ENCODE assay signal across 14 mouse cellular contexts in the genomic region with DNA sequence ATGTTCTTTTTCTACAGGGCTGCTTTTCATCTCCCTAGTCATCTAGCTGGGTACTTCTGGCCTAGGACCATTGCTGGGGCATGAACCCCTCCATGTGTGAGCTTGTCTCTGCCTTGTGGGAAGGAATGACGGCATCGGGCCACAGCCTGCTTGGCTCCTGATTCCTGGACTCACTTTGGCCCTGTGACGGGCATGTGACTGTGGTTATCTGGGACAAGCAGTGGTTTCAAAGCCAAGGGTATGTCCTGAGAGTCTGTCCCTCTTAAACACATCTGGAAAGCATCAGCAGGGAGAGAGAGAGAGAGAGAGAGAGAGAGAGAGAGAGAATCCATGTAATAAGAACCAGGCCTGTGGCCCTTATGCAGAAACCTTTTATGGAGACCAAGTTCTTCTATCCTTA.
DNase-seq lines count a peak whose midpoint lies in the region; ATAC-seq and TF ChIP-seq lines count a peak whose summit lies in the region.
"Had no signal": no experiment of that assay in that cellular context is flagged by ENCODE, and none has a peak within 500 bp of the region (broad histone marks: within the 10 kb centered on the region; RNA-seq: fewer than 3 reads in every experiment).

No protein-coding gene starts in this region.

- H3K9me3 ChIP-seq in hindbrain, embryonic 10.5 days: no peaks in the 10 kb centered on the region
- no peaks in the 10 kb centered on the region for H3K9me3 ChIP-seq in hindbrain, postnatal 0 days (ENCODE audit: low read length)
- H3K9me3 ChIP-seq: midbrain, embryonic 13.5 days; neural tube, embryonic 15.5 days had no signal

- H3K9ac ChIP-seq in hindbrain, postnatal 0 days (replicated peaks; ENCODE audit: low read length): no peak overlapping the region
- H3K9ac ChIP-seq: midbrain, embryonic 13.5 days; neural tube, embryonic 15.5 days had no signal

- no peak for DNase-seq in hindbrain, embryonic 10.5 days (ENCODE audit: low spot score)
- DNase-seq in hindbrain, postnatal 0 days (ENCODE audit: low spot score): no peak
- DNase-seq in gastrocnemius, adult 8-10 months (ENCODE audit: low spot score in 2 of 2): peak; percentile 31 to 61
- DNase-seq in heart, postnatal 10 days: peak; percentile 79 to 84
- DNase-seq in frontal cortex, postnatal 14 days (ENCODE audit: low spot score in 2 of 2): no peak
- DNase-seq in thymus, adult 18-20 months: no peak
- DNase-seq in natural killer cell, adult 2 months (ENCODE audit: low spot score in 2 of 2): no peak
- no peak for DNase-seq in urinary bladder, postnatal 14 days (ENCODE audit: low spot score)
- DNase-seq: liver; right cerebral cortex, postnatal 25 days had no signal

- H3K4me1 ChIP-seq in hindbrain, embryonic 10.5 days (replicated peaks): peaks cover 50% of the 10 kb centered on the region
- H3K4me1 ChIP-seq in hindbrain, postnatal 0 days (ENCODE audit: insufficient read depth, low read length): 0 out of 2 replicates have a peak, but pooled peaks cover 4% of the 10 kb centered on the region

- WGBS in hindbrain, embryonic 10.5 days: 70% methylated on average over 3 of the region's 3 CpGs
- 94% methylated on average over 3 of the region's 3 CpGs for WGBS in hindbrain, postnatal 0 days

- peak overlapping the region; percentile 30; the same call in 1 of the 2 replicates for H3K27ac ChIP-seq in hindbrain, embryonic 10.5 days
- H3K27ac ChIP-seq in hindbrain, postnatal 0 days: no peak overlapping the region
- H3K27ac ChIP-seq: midbrain, embryonic 13.5 days; neural tube, embryonic 15.5 days had no signal

- H3K4me2 ChIP-seq in hindbrain, postnatal 0 days (ENCODE audit: low read depth, low read length): no peak overlapping the region
- H3K4me2 ChIP-seq: midbrain, embryonic 13.5 days; neural tube, embryonic 15.5 days had no signal

- H3K27me3 ChIP-seq in hindbrain, embryonic 10.5 days (ENCODE audit: insufficient read depth, poor library complexity, severe bottlenecking): peaks cover 51% of the 10 kb centered on the region
- peaks cover 4% of the 10 kb centered on the region; the same call in 1 of the 2 replicates for H3K27me3 ChIP-seq in hindbrain, postnatal 0 days (ENCODE audit: insufficient read depth, low read length)

- intact Hi-C loops in heart, postnatal 10 days (cut with DNase I): no loop called here

- ATAC-seq in hindbrain, postnatal 0 days: no peak
- ATAC-seq: inflammation-experienced regulatory T-cells, adult 6 months; lung, postnatal 0 days; midbrain, embryonic 13.5 days had no signal

- H3K4me3 ChIP-seq in hindbrain, embryonic 10.5 days: no peak overlapping the region
- no peak overlapping the region for H3K4me3 ChIP-seq in hindbrain, postnatal 0 days (ENCODE audit: low read length)
- H3K4me3 ChIP-seq: midbrain, embryonic 13.5 days; neural tube, embryonic 15.5 days had no signal

- H3K36me3 ChIP-seq in hindbrain, embryonic 10.5 days: no peaks in the 10 kb centered on the region
- H3K36me3 ChIP-seq in hindbrain, postnatal 0 days (ENCODE audit: insufficient read depth, low read length): no peaks in the 10 kb centered on the region
- H3K36me3 ChIP-seq: midbrain, embryonic 13.5 days; neural tube, embryonic 15.5 days had no signal

- TF ChIP-seq CTCF in hindbrain, postnatal 0 days (IDR thresholded peaks at IDR 0.05; ENCODE audit: low read depth): no peak

Comparison
In these comparisons a context has a peak if more than half of its experiments do, and no peak if none do; other contexts are left out.
1. DNase-seq: peak in gastrocnemius, adult 8-10 months (2 of 2) and heart, postnatal 10 days (2 of 2); none in hindbrain, embryonic 10.5 days (single experiment), hindbrain, postnatal 0 days (single experiment), frontal cortex, postnatal 14 days (0 of 2), thymus, adult 18-20 months (0 of 2), natural killer cell, adult 2 months (0 of 2) and urinary bladder, postnatal 14 days (single experiment).